Mouse (Mus musculus) hindbrain, embryonic 12.5 days (tissue): ENCODE results near the gene St8sia1. TPM values are rescaled to one million over a fixed set of nuclear protein-coding genes. Genes with fewer than 3 reads are reported as not detected.
A peak's percentile ranks its signal among the peaks of the same experiment; 100 is the strongest.

Experiments used
- ATAC-seq: fragments of 200-750 bp; cut with Nextera tagmentation; 2 replicates; pipeline ENCODE4 v1.8.0; 2017; ENCODE audit warnings: moderate TSS enrichment; ENCODE audit not compliant: low FRiP score
- H3K27ac ChIP-seq: fragments of 300-500 bp; sonication (generic); 2 replicates; pipeline ENCODE4 v1.5.1; 2016; ENCODE audit warnings: mild to moderate bottlenecking
- H3K27me3 ChIP-seq: fragments of 300-500 bp; sonication (generic); 2 replicates; pipeline ENCODE4 v1.6.1; 2016; ENCODE audit warnings: mild to moderate bottlenecking
- H3K36me3 ChIP-seq: fragments of 300-500 bp; sonication (generic); 2 replicates; pipeline ENCODE4 v1.6.1; 2016; ENCODE audit warnings: mild to moderate bottlenecking
- H3K4me1 ChIP-seq: fragments of 300-500 bp; sonication (generic); 2 replicates; pipeline ENCODE4 v1.6.1; 2016
- H3K4me2 ChIP-seq: fragments of 300-500 bp; sonication (generic); replicated peaks from 2 replicates; pipeline ENCODE4 v1.6.1; 2016; ENCODE audit warnings: mild to moderate bottlenecking
- H3K4me3 ChIP-seq: fragments of 300-500 bp; sonication (generic); 2 replicates; pipeline ENCODE4 v1.5.1; 2016; ENCODE audit warnings: mild to moderate bottlenecking
- H3K9ac ChIP-seq: fragments of 300-500 bp; sonication (generic); 2 replicates; pipeline ENCODE4 v1.6.1; 2016; ENCODE audit warnings: mild to moderate bottlenecking, moderate library complexity
- H3K9me3 ChIP-seq: fragments of 300-500 bp; sonication (generic); replicated peaks from 2 replicates; pipeline ENCODE4 v1.6.1; 2016; ENCODE audit warnings: mild to moderate bottlenecking
- WGBS: fragments of 180-500 bp; shearing (Covaris S2); methylation state at CpG from one replicate; pipeline ENCODE4 v1.1.7; 2016; 5-methylcytosine and 5-hydroxymethylcytosine counted together
- polyA plus RNA-seq: library from polyadenylated mRNA; unstranded; fragments of >200 nt; fragmentation: Nextera tagmentation; extraction: Ambion mirVana; gene quantifications from 2 replicates; pipeline ENCODE4 v1.2.1, GENCODE M21; 2016

The St8sia1 gene
- polyA plus RNA-seq, 1 experiment from 2014 or later = 9.1 TPM

DNA sequence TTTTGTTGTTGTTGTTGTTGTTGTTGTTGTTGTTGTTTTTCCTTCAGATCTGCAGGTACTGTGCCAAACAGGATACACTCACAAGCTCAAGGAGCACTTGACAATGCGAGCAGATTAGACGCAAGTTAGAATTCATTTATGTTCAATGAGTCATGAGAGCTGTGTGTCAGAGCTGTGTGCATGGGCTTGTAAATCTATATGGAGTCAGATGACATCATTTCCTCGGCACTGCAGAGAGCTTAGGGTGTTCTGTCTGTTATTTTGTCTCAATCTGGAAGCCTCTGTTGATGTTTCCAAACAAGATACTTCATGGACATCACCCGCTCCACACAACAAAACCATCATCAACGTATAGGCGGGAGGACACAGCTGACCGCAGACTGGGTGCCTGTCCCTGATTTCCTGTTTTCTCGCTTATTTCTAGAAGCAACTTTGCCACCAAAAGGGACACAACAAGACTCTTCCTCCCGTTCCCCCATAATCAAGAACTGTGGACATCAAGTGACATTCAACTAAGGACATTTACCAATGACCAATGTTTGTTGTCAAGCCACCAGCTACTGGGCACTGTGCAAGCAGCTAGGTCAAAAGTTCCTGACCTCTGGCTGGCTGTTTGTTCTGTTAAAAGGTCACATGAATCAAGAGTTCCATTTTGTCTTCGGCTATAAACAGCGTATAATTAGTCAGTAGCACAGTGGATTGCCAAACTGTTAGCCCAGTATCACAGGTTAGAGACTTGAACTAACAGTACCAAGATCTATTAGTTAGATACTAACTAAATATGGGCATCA lies 78.7 kb downstream of the St8sia1 start:
- no peak overlapping the region for H3K4me3 ChIP-seq
- ATAC-seq = no peak
- no peaks in the 10 kb centered on the region for H3K36me3 ChIP-seq
- no peak overlapping the region for H3K4me2 ChIP-seq
- no peaks in the 10 kb centered on the region for H3K4me1 ChIP-seq
- no peaks in the 10 kb centered on the region for H3K9me3 ChIP-seq
- H3K9ac ChIP-seq = no peak overlapping the region
- WGBS = 86% methylated on average over 11 of the region's 11 CpGs
- no peak overlapping the region for H3K27ac ChIP-seq
- H3K27me3 ChIP-seq = no peaks in the 10 kb centered on the region

DNA sequence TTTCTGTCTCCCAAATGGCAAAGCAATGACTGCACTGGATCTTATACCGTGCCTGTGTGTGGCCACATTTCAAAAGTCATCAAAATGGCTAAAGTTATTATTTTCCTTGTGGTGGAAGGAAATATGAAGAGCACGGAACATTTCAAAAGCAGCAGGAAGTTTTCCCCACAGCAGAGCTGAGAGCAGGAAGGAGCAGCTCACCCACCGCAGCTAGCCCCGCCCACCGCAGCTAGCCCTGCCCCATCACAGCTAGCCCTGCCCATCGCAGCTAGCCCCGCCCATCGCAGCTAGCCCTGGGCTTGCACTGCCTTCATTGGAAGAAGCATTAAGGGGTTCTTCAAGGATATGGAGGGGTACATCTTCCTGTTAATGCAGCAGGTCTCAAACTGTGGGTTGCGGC lies 80.1 kb downstream of the St8sia1 start:
- peaks cover 13% of the 10 kb centered on the region for H3K4me1 ChIP-seq
- no peak for ATAC-seq
- no peak overlapping the region for H3K4me3 ChIP-seq
- H3K27ac ChIP-seq = no peak overlapping the region
- H3K9ac ChIP-seq = no peak overlapping the region
- no peak overlapping the region for H3K4me2 ChIP-seq
- H3K27me3 ChIP-seq = no peaks in the 10 kb centered on the region
- 54% methylated on average over 9 of the region's 9 CpGs for WGBS
- H3K9me3 ChIP-seq = no peaks in the 10 kb centered on the region
- H3K36me3 ChIP-seq = no peaks in the 10 kb centered on the region

DNA sequence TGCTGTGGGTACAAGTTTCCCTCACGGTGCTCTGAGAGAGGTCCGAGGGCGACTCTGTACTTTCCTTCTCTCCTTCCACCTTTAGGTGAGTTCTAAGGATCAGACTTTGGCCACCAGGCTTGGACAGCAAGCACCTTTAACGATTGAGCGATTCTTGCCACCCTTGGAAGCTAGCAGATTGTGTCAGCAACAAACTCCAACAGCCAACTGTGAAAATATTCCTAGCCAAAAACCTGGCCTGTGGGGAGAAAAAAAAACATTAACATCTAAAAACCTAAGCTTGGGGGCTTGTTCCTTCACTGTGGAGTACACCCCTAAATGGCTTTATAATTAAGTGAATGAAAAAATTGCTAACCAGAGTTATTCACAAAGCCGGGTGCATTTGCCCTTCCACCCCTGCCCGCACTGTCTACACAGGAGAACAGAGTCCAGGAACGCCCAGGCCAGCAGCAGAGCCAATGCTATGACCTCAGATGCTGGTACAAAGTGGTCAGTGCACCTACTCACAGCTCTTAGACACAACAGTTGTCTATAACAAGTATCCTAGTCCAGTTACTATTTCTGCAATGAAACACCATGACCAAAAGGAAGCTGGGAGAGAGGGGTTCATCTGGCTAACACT lies 83.3 kb downstream of the St8sia1 start:
- H3K27me3 ChIP-seq = no peaks in the 10 kb centered on the region
- no peak overlapping the region for H3K27ac ChIP-seq
- H3K9me3 ChIP-seq = no peaks in the 10 kb centered on the region
- H3K4me3 ChIP-seq = no peak overlapping the region
- H3K4me2 ChIP-seq = no peak overlapping the region
- H3K9ac ChIP-seq = no peak overlapping the region
- no peak for ATAC-seq
- peaks cover 45% of the 10 kb centered on the region for H3K4me1 ChIP-seq
- WGBS = 93% methylated on average over 8 of the region's 8 CpGs
- no peaks in the 10 kb centered on the region for H3K36me3 ChIP-seq

DNA sequence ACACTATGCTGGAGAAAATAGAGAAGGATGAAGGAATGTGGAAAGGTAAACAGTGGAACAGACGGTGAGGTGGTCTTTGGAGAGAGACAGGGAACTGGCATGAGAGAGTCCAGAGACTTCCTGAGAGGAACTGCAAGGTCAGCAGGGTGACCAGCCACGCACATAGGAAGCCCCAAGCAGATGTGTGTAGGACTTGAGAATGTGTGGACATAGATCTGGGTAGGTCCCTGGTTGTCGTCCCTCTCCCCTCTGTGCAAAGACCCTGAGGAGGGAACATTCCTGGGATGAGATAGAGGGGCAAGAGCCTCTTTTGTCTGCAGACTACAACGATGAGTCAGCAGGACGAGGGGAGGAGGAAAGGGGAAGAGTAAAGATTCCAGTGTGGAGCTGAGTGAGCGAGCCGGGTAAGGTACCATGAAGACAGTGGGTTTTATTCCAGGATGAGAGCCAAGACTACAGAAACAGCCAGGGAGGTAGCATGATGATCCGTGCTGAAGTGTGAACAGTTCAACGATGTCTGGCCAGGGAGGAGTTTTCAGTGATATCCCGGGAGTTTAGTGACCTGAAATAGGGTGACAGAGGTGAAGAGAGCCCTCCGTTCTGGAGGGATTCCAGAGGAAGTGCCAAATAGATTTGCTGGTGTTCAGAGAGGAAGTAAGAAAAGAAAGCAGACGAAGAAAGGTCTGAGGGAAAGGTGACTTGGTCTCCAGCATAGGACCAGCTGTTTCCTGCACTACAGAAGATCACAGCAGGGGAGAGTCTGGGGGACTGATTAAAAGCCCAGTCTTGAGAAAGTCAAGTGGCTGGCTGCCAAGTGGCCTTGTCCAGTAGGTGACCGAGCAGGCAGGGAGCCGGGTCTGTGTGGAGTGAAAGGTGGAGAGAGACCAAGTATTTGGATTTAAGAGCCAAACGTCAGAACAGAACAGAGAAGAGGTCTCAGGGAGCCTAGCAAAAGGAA lies 85.2 kb downstream of the St8sia1 start:
- H3K27ac ChIP-seq = peak overlapping the region; percentile 44; the same call in 1 of the 2 replicates
- H3K4me1 ChIP-seq = peaks cover 49% of the 10 kb centered on the region
- no peak overlapping the region for H3K9ac ChIP-seq
- ATAC-seq = no peak
- no peak overlapping the region for H3K4me3 ChIP-seq
- no peaks in the 10 kb centered on the region for H3K36me3 ChIP-seq
- H3K27me3 ChIP-seq = no peaks in the 10 kb centered on the region
- H3K9me3 ChIP-seq = no peaks in the 10 kb centered on the region
- 41% methylated on average over 15 of the region's 15 CpGs for WGBS
- no peak overlapping the region for H3K4me2 ChIP-seq

DNA sequence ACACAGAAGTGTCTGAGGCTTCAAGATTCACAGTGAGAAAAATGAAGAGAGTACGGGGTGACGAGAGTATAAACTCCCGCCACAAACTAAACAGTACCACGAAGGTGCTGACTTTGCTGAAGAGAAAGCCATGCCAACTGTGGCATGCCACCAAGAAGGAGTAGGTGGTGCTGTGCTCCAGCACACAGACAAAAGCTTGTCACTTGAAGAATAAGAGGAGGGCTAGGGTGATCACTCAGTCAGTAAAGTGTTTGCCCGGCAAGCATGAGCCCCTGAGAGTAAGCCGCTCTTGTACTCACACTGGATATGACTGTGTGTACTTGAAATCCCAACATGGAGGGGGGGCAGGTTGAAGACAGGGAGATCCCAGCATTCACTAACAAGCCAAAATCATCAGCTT lies 87.0 kb downstream of the St8sia1 start:
- ATAC-seq = peak; percentile 55
- H3K27me3 ChIP-seq = no peaks in the 10 kb centered on the region
- H3K4me3 ChIP-seq = no peak overlapping the region
- 40% methylated on average over 6 of the region's 6 CpGs for WGBS
- no peak overlapping the region for H3K9ac ChIP-seq
- H3K4me1 ChIP-seq = peaks cover 49% of the 10 kb centered on the region
- peak overlapping the region; percentile 80 for H3K27ac ChIP-seq
- H3K36me3 ChIP-seq = no peaks in the 10 kb centered on the region
- 0 out of 2 replicates have a peak overlapping the region, but pooled peaks have one; percentile 1 for H3K4me2 ChIP-seq
- H3K9me3 ChIP-seq = no peaks in the 10 kb centered on the region

GRCm38 (mm10) chr6:142876279-142876899 lies 87.9 kb downstream of the St8sia1 start:
- WGBS = 6% methylated on average over 8 of the region's 8 CpGs
- no peak overlapping the region for H3K4me3 ChIP-seq
- H3K4me1 ChIP-seq = peaks cover 49% of the 10 kb centered on the region
- no peaks in the 10 kb centered on the region for H3K9me3 ChIP-seq
- peak overlapping the region; percentile 80 for H3K27ac ChIP-seq
- no peak overlapping the region for H3K9ac ChIP-seq
- peak; percentile 73 for ATAC-seq
- peak overlapping the region; percentile 1; the same call in 1 of the 2 replicates for H3K4me2 ChIP-seq
- no peaks in the 10 kb centered on the region for H3K27me3 ChIP-seq
- no peaks in the 10 kb centered on the region for H3K36me3 ChIP-seq

GRCm38 (mm10) chr6:142873795-142874563 lies 90.3 kb downstream of the St8sia1 start:
- no peaks in the 10 kb centered on the region for H3K36me3 ChIP-seq
- no peaks in the 10 kb centered on the region for H3K27me3 ChIP-seq
- H3K9ac ChIP-seq = no peak overlapping the region
- no peak overlapping the region for H3K4me2 ChIP-seq
- no peak for ATAC-seq
- H3K27ac ChIP-seq = no peak overlapping the region
- no peak overlapping the region for H3K4me3 ChIP-seq
- 73% methylated on average over 11 of the region's 11 CpGs for WGBS
- H3K9me3 ChIP-seq = no peaks in the 10 kb centered on the region
- H3K4me1 ChIP-seq = peaks cover 34% of the 10 kb centered on the region

- no peak for ATAC-seq
- Histone ChIP-seq H3K27ac (no peak overlapping the region), H3K4me2 (no peak overlapping the region), H3K27me3 (no peaks in the 10 kb centered on the region), H3K4me1 (peaks cover 18% of the 10 kb centered on the region), H3K36me3 (no peaks in the 10 kb centered on the region), H3K4me3 (no peak overlapping the region), H3K9ac (no peak overlapping the region), H3K9me3 (no peaks in the 10 kb centered on the region)
- 75% methylated on average over 7 of the region's 7 CpGs for WGBS
Measured at GRCm38 (mm10) chr6:142869715-142870422, 94.4 kb downstream of the St8sia1 start.

DNA sequence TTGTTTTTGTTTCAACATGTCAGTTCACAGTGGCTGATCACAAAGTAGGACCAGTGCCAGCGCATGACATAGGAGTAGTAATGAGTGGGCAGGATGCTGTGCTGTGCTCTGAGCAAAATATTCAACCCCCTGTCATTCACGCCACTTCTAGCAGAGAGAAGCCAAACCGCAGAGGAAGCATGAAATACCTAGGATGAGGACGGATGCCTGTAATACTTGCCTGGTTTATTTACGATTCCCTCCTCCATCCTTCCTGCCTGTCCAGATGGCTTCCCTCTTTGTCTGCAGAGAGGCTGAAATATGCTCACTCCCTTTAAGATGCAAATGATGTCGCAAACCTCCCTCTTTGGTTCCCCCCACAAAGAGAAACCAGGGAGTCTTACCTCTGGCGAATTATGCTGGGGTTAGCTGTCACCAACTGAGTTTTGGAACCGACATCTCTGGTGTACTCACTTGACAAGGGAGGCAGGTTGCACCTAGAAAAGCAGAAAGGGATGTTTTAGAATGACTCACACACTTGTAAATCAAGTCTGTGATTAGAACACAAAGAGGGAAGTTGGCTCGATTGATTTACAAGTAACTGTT lies 96.7 kb downstream of the St8sia1 start:
- Histone ChIP-seq H3K4me1 (peaks cover 18% of the 10 kb centered on the region), H3K27ac (peak overlapping the region; percentile 89), H3K9ac (0 out of 2 replicates have a peak overlapping the region, but pooled peaks have one; percentile 38), H3K9me3 (no peaks in the 10 kb centered on the region; the same call in 1 of the 2 replicates), H3K4me3 (no peak overlapping the region), H3K27me3 (no peaks in the 10 kb centered on the region), H3K36me3 (no peaks in the 10 kb centered on the region), H3K4me2 (peak overlapping the region; percentile 7; the same call in 1 of the 2 replicates)
- 18% methylated on average over 9 of the region's 9 CpGs for WGBS
- ATAC-seq = peak; percentile 88

GRCm38 (mm10) chr6:142867023-142867422 lies 97.2 kb downstream of the St8sia1 start:
- 0 out of 2 replicates have a peak overlapping the region, but pooled peaks have one; percentile 7 for H3K4me2 ChIP-seq
- no peaks in the 10 kb centered on the region for H3K27me3 ChIP-seq
- H3K4me1 ChIP-seq = peaks cover 18% of the 10 kb centered on the region
- no peak overlapping the region for H3K4me3 ChIP-seq
- 0 out of 2 replicates have a peak overlapping the region, but pooled peaks have one; percentile 38 for H3K9ac ChIP-seq
- no peaks in the 10 kb centered on the region for H3K36me3 ChIP-seq
- WGBS = 91% methylated on average over 2 of the region's 2 CpGs
- peak overlapping the region; percentile 89 for H3K27ac ChIP-seq
- no peaks in the 10 kb centered on the region; the same call in 1 of the 2 replicates for H3K9me3 ChIP-seq
- ATAC-seq = peak; percentile 66
